Mouse (Mus musculus): Measurements from ENCODE around the gene Gnaz.

Gene Gnaz

DNA sequence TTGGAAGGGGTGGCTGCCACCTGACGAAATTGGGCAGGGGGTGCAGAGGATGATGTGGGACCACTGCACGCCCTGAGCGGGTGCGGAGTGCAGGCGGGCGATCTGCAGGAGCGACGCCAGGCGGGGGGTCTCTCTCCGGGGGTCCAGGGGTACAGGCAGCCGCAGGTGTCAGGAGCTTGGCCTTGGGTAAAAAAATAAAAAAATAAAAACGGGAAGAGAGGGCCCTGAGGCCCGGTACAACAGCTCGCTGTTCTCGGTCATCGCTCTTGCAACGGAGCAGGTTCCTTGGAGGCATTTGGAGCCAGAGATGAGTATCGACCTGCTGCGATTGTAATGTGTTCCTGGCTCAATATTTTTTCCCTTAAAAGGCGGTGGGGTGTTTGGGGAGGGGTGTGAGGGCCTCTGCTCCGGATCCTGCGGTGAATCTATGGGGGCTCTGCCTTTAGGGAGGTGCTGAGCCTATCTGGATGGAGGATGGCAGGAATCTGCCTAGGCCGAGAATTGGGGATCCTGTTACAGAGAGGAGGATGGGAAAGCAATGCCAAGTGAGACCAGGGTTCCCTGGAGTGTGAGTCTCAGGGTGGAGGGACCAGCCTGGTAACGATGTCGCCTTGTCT is 782 bp downstream of the Gnaz start:
- DNase-seq (ENCODE audit: low read depth, low spot score) = no peak

DNA sequence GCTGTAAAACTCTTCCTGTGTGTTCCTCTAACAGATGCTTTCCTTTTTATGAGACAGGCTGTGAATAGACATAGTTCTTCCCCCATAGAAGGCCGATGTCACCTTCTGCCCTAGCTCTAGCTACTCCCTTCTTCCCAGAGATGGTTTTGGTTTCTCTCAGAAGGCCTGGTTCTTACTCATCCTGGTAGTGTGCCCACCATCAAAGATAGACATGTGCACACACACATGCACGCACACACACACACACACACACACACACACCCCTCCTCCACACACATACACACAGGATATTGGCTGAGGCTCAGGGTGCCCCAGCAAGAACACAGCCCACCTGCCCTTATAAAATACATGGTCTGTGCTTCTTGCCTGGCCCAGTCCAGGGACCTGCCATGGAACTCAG is 2.3 kb downstream of the Gnaz start:
- no peak for DNase-seq (ENCODE audit: low read depth, low spot score)

DNA sequence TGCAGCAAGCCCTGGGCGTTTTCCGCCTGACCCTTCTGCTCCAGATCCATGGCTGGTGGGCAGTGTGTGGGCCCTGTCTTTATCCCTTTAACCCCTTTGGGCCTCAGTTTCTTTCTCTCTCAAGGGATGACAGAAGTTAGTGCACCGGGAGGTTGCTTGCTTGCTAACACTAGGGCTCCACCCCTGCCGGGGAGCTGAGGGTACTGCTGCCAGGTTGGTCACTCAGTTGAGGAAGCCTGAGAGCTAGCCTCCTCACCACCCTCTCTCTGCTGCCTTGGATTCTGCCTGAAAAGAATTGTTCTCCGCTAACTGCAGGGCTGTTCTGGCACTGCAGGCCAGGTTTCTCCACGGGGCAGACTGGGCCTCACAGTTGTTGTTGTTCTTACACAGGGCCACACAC is 6.0 kb downstream of the Gnaz start:
- no peak for DNase-seq (ENCODE audit: low read depth, low spot score)

DNA sequence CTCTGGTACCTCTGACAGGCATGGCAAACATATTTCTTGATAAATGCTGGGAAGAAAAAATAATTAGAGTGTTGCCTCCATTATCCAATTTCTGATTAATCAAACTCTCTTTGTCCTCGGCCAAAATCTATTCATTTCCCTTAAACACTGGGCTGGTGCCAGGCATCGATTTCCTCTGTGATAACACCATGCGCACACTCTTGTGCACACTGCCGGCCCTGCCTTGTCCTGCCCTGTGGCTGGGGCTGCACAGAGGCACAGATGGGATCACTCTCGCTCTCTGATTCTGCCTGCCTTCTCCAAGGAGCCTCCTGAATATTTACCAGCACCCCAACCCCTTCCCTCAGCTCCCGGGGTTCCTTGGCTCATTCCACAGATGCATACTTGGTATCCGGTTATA is 8.6 kb downstream of the Gnaz start:
- no peak for DNase-seq (ENCODE audit: low read depth, low spot score)

DNA sequence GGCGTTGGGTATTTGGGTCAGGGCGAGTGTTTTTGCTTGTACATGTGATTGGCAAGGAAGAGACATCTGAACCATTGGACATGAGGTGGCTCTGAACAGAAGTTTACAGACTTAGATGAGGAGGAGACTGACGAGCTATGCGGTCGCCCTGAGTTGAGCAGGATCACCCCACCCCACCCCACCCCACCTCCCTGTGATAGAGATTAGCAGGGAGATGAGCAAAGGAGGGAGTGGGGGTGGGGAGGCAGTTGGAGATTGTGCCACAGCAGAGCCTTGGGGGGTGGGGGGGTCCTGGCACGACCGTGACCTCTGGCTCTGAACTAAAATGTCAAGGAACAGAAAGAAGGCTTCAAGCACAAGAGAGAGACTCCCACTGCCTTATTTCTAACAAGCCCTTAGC is 9.5 kb downstream of the Gnaz start:
- no peak for DNase-seq (ENCODE audit: low read depth, low spot score)

DNA sequence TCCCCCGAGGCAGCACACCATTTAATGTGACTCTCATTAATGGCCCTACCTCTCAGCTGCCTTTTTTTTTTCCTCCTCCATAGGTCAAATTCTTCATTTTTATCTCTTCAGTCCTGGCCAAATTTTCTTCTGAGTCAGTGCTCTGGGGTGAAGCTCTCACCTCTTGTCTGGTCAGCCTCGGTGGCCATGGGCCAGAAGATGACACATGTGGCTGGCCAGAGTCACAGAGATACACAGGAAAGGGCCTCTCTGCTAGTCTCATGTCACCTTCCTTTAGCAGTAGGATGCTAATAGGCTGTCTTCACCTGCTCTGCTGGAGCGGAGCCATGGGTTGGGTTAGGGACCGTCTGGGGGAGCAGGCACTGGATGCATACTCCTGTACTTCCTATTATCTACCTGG is 11.1 kb downstream of the Gnaz start:
- DNase-seq (ENCODE audit: low read depth, low spot score) = no peak

DNA sequence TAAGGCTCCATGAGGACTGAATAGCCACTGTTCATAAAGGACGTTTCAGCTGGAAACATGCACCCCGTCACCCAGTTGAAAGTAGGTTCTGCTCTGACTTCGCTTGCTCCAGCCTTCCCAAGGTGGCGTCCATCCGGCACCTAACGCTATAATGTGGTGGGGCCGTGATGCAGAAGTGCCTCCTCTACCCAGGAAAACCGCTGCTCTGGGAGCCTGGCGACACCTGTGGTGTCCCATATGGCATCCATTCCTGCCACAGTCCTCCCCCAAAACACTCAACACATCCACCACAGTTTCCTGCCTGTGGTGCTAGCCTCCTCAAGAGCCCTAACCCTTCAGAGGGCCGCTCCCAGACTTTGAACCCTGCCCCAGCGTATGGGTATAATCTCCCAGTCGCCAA is 14.2 kb downstream of the Gnaz start:
- no peak for DNase-seq (ENCODE audit: low read depth, low spot score)

DNA sequence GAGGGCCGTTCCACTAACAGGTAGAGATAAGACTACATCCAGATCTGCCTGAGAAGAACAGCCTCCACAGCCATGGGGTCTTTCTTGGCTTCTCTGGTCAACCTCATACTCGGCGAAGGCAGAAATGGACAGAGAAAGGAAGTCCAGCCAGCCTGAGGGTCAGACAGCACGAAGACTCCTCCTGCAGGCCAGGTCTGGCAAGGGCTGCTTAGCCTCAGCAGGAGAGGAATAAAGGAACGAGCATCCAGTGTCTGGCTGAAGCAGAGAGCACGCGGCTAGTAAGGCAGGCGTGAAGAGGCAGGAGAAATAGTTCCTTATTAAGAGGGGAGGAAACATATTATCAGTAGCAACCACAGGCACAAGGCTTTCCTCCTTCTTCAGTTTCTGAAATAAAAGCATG is 16.2 kb downstream of the Gnaz start:
- DNase-seq (ENCODE audit: low read depth, low spot score) = no peak

DNA sequence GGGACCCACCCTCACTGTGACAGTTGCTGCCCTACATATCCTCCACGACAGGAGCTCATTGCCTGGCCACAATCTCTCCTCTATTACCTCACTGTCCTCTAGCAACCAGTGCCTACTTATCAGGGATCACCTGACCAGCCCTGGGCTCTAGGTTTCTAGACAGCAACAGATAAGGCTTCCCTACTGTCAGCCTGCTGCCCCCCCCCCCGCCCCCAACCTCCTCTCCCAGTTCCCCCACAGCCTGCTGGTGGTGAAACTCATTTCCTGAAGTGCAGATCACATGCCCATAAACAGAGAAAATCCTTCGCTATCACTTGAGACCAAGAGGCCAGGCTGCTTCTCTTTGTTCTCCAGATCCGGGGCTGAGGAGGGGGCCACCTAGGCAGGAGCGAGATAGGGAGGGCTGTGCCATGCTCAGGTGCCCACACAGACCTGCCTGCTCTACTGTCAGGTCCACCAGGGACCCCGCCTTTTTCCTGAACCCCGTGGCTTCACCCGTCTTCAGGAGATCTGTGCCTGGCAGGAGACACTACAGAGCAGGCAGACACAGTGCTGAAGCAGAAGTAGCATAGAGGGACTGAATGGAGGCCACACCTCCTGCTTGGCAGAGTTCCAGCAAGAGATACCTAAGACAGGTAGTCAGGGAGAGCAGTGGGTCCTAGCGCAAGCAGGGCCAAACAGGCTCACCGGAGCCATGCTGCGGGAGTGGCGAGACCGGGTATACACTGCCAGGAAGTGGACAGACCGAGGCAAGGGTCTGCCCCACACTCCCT is 20.9 kb downstream of the Gnaz start:
- peak; percentile 11 for DNase-seq (ENCODE audit: low read depth, low spot score)

DNA sequence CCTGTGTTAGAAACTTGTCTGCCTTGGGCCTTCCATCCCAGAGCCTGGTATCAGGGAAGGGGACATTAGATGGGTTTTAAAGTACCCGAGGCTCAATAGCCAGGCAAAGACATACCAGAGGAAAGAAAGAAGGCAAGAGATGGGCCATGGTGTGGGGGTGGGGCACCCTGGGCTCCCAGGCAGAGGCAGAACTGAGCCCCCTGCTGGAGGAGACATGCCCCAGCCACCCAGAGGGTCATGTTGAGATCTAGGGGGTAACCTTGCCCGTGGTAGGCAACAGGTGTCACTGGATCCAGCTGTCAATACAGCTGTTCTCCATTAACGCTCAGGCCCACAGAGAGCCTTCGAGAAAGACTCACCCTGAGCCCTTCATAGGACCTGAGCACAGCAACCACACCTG is 22.8 kb downstream of the Gnaz start:
- DNase-seq (ENCODE audit: low read depth, low spot score) = peak; percentile 5

DNA sequence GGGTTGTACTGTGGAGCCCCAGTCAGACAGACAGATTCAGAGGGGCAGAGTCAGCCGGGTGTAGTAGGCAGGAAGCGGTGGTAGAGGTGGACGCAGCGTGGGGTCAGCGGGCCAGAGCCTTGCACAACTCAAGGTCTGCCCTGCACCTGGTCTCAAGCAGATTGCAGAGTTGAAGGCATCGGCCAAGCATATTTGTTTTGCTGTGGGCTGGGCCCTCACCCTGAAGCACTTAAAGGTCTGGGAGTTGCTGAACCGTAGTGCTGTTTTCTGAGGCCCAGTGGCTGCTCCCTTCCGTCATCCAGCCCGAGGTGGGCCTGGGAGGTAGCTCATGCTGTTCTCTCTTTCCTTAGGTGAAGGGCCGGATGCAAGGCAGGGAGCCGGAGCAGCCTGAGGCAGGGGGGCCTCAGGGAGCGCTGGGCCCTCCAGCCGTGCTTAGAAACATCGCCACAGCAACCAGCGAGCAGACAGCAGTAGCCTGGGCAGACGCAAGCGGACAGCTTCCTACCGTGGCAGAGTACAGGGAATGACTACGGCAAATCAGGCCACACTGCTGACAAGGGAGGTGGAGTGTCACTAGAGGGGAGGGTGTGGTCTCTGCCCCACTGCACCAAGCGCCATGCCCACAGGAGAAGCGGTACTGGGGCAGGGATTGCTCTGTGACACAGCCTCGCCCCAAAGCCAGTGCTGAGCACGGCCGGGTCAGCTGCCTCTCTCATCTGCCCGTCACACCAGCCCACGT is 23.8 kb downstream of the Gnaz start:
- no peak for DNase-seq (ENCODE audit: low read depth, low spot score)

DNA sequence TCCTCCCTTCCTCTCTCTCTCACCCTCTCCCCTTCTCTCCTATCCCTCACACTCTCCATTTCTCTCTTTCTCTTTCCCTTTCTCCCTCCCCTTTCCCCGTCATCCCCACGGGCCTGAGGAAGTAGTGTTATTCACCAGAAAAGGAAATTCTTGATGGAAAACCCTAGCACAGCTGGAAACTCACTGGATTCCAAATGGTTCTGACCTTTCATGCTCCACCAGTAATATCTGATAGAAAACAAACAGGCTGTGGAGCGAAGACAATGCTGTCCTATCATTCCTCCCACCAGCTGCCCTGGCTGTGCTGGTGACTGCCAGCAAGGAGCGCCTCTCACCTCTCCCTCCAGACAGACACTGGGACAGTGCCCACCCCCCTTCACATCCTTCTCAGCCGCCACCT is 27.9 kb downstream of the Gnaz start:
- DNase-seq (ENCODE audit: low read depth, low spot score) = no peak

DNA sequence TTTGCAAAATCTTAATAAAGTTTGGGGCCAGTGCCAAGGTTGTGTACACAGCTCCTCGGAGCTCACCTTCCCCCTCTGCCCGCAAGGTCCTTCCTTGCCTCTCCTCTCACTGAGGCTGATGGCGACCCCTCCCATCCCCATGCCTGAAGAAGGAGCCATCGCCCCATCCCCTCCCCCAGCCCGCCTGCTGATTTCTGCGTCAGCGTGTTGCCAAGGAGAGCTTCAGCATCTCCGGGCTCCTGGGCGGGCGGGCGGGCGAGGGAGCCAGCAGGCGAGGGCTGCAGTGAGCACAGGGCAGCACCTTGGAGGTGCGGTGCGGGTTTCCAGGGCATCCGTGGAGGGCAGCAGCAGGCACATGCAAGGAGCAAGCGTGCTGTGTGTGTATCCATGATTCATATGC is 28.4 kb downstream of the Gnaz start:
- no peak for DNase-seq (ENCODE audit: low read depth, low spot score)

DNA sequence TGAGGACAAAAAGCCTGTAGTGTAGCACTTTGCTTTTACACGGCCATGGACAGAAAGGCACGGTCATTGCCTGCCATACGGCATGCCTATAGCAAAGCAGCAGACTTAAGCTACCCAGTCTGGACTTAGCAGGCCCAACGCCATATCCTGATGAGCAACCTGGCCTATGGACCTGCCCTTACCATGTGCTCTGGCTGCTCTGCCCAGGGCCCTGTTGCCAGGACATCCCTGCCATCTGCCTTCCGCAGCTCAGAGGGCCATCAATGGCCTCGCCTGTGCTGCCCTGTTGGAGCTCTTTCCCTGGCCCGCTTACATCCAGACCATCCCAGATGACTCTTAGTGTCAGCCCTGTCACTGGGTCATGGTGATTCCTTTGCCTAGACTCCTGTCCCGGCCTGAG is 34.4 kb downstream of the Gnaz start:
- no peak for DNase-seq (ENCODE audit: low read depth, low spot score)

DNA sequence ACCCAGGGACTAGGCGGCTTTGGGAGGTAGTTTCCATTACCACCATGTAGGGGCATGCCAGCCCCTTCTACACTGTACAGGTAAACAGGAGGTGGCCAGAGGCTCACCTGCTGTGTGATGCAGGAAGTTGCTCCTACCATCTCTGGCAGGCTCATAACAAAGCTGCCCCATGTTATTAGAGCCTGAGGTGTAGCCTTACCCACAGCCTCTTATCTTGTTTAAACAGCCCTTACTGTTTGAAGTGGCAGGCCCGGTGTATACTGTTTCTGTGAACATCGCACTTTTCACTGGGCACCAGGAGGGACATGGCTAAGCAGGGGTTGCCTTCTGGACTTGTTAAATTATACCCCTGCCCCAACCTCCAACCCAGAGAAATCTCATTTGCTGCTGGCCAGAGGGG is 37.1 kb downstream of the Gnaz start:
- no peak for DNase-seq (ENCODE audit: low read depth, low spot score)

DNA sequence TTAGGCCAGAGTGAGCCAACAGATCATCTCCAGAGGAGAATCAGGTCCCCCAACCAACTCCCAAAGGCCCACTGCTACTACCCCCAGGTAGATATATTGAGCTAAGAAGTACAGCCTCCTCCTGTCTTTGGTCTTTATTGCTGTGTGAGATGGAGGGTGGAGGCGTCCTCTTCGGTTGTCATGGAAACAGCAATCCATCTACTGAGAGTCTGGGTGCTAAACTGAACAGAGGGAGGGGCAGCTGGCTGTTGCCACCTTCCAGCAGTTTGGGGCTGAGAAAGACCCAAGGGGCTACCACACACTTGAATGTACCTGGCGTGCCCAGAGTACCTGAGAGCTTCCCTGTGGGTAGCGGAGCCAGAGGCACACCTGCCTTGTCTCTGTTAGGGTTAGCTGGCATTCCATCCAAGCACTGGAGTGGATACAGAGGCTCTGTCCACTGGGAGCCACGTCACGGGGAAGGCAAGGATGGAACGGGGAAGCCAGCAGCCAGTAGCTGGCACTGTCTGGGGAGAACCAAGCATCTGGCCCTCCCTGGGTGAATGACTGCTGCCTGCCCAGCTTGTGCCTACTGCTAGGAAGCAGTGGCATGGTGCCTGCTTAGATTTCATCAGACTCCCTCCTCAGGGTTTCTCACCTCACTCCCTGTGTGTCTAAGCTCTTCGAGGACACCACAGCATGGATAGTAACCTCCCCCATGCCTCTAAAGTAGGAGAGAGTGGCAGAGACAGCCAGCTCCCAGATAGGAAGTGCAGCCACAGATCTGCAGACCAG is 40.1 kb downstream of the Gnaz start:
- no peak for DNase-seq (ENCODE audit: low read depth, low spot score)

DNA sequence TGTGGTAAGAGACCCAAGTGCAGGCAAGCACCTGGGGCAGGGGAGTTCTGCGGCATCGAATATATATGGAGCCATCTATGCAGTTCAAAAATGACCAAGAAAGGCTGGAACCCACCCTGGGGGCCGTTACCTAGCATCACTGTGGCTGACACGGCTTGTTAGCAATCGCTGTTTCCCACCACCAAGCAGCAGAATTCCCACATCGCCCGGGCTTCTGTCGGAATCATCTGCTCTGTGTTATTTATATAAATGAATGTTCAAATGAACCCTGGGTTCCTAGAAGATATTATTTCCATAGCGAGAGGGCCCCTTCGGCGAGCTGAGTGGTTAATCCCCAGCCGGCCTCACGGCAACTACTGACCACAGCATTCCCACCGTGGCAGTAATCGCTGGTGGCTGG is 43.7 kb downstream of the Gnaz start:
- DNase-seq (ENCODE audit: low read depth, low spot score) = no peak

DNA sequence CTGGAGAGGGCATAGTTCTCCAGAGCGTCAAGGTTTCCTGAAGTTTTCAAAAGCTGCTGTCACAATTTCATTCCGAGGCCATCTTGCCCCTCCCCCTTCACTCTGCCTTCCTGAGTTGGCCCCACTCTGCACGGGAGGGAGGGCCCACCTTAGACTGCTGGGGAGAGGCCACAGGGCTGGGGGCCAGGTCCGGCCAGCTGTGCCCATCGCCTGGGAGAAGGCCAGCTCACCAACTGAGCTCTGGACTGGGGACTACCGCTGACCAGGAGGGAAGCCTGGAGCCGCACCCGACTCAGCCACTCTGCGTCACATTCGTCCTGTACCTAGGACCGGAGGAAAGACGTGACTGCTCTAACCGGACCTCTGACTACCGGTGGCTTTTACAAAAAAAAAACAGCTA is 48.5 kb downstream of the Gnaz start:
- DNase-seq (ENCODE audit: low read depth, low spot score) = no peak

DNA sequence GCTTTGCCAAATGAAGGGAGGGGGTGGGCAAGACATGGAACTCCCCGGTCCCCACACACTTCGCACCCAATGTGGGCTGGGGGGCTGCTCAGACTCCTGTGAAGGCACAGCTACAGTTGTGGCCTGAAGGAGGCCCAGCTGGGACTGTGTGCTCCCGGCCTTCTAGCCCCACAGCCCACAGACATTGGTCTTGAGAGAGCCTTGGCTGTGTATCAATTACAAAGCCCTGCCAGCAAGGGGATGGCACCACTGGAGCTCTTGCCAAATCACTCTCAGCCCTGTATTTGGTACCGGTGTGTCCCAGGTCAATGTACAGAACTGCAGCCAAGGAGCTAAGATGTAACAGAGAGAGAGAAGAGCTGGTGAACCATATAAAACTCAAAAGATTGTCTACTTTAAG is 49.5 kb downstream of the Gnaz start:
- DNase-seq (ENCODE audit: low read depth, low spot score) = no peak

DNA sequence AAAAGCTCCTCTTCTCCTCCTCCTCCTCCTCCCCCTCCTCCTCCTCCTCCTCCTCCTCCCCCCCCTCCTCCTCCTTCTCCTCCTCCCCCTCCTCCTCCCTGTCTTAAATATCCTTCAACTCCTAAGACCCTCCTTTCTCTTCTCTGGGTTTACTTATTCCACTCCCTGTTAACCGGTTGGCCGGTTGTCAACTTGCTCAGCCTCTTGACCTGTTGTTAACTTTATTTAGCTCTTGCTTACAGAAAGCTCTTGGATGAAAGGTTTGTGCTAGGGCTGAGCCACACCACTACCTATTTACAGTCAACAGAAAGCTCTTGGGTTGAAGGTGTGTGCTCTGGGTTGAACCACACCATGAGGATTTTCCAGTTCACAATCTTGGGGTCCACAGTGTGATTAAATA is 53.3 kb downstream of the Gnaz start:
- no peak for DNase-seq (ENCODE audit: low read depth, low spot score)

DNA sequence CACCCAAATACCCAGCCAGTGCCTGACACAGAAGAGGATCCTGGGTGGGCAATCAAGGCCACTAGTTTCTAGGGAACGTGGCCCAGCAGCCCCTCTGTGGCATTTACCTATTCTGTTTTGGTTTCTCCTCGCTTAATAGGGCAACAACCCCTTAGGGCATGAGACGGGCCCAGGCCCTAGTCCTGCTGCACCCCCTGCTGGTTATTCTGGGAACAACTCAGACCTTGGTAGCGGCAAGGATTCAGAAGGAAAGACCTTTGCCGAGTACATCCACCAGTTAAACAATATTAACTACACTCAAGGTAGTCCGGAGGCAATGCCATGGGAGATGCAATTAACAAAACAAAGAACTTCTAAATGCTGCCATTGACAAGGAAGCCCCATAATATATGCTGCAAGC is 54.2 kb downstream of the Gnaz start:
- peak; percentile 67 for DNase-seq (ENCODE audit: low read depth, low spot score)

DNA sequence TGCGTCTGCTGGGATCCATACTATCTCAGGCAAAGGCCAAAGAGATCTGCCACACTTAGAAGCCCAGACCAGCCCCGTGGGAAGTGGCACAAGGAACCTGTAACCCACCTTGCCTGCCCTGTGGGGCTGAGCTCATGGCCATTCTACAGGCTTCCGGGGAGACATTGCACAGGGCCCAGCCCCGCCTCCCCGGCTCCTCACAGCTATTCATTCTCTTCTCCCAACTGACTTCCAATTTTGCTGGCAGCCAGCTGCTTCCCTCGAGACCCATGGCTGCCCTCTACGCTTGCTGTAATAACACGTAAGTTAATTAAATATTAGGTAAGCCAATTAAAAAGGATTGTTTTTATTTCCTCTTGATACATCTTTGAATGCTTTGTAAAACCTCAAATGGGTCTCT is 59.5 kb downstream of the Gnaz start:
- DNase-seq (ENCODE audit: low read depth, low spot score) = no peak
